Mouse (Mus musculus): ENCODE measurements around the gene Gm11037. TPM values are rescaled to one million over a fixed set of nuclear protein-coding genes. Genes with fewer than 3 reads are reported as not detected.

Gene Gm11037
- polyA plus RNA-seq, 1 experiment from 2014 or later = not detected

GRCm38 (mm10) chr2:131125157-131125963, 7.9 kb upstream of the Gm11037 start:
- Histone ChIP-seq H3K36me3 (ENCODE audit: control insufficient read depth, insufficient read depth, low read length) (no peaks in the 10 kb centered on the region), H3K4me2 (ENCODE audit: low read length) (no peak overlapping the region), H3K4me3 (ENCODE audit: low read depth, low read length) (no peak overlapping the region), H3K27ac (ENCODE audit: low read depth) (no peak overlapping the region), H3K27me3 (replicated peaks; ENCODE audit: control insufficient read depth, insufficient read depth, low read length) (no peaks in the 10 kb centered on the region), H3K9ac (ENCODE audit: low read length) (no peak overlapping the region), H3K9me3 (ENCODE audit: control insufficient read depth, low read length) (no peaks in the 10 kb centered on the region), H3K4me1 (replicated peaks; ENCODE audit: control insufficient read depth, insufficient read depth, low read length) (peaks cover 16% of the 10 kb centered on the region)
- WGBS = 87% methylated on average over 9 of the region's 9 CpGs
- DNase-seq (ENCODE audit: low spot score) = no peak
- no peak for ATAC-seq (replicated peaks; ENCODE audit: low FRiP score, low TSS enrichment, low read depth)

GRCm38 (mm10) chr2:131125964-131126815, 7.1 kb upstream of the Gm11037 start:
- no peak overlapping the region for H3K4me3 ChIP-seq (ENCODE audit: low read depth, low read length)
- DNase-seq (ENCODE audit: low spot score) (no peak), ATAC-seq (replicated peaks; ENCODE audit: low FRiP score, low TSS enrichment, low read depth) (no peak)
- H3K4me2 ChIP-seq (ENCODE audit: low read length) = peak overlapping the region; percentile 64; the same call in 1 of the 2 replicates
- H3K9me3 ChIP-seq (ENCODE audit: control insufficient read depth, low read length) = no peaks in the 10 kb centered on the region
- H3K27me3 ChIP-seq (replicated peaks; ENCODE audit: control insufficient read depth, insufficient read depth, low read length) = no peaks in the 10 kb centered on the region
- 50% methylated on average over 9 of the region's 9 CpGs for WGBS
- H3K9ac ChIP-seq (ENCODE audit: low read length) = peak overlapping the region; percentile 81; the same call in 1 of the 2 replicates
- H3K27ac ChIP-seq (ENCODE audit: low read depth) = no peak overlapping the region
- peaks cover 16% of the 10 kb centered on the region for H3K4me1 ChIP-seq (replicated peaks; ENCODE audit: control insufficient read depth, insufficient read depth, low read length)
- no peaks in the 10 kb centered on the region for H3K36me3 ChIP-seq (ENCODE audit: control insufficient read depth, insufficient read depth, low read length)

GRCm38 (mm10) chr2:131127161-131127730, 6.1 kb upstream of the Gm11037 start, which contains the start of gene Hspa12b:
TSS of gene Hspa12b (plus strand) at chr2:131127280.
- DNase-seq (ENCODE audit: low spot score) (peak; percentile 84), ATAC-seq (replicated peaks; ENCODE audit: low FRiP score, low TSS enrichment, low read depth) (peak; percentile 90)
- Histone ChIP-seq H3K4me2 (ENCODE audit: low read length) (peak within 1 kb of the TSS; percentile 64), H3K27ac (ENCODE audit: low read depth) (peak within 1 kb of the TSS; percentile 72), H3K9me3 (ENCODE audit: control insufficient read depth, low read length) (no peaks in the 10 kb centered on the region), H3K9ac (ENCODE audit: low read length) (peak within 1 kb of the TSS; percentile 81), H3K4me1 (replicated peaks; ENCODE audit: control insufficient read depth, insufficient read depth, low read length) (peaks cover 16% of the 10 kb centered on the region), H3K4me3 (ENCODE audit: low read depth, low read length) (peak within 1 kb of the TSS; percentile 58), H3K27me3 (replicated peaks; ENCODE audit: control insufficient read depth, insufficient read depth, low read length) (no peaks in the 10 kb centered on the region), H3K36me3 (ENCODE audit: control insufficient read depth, insufficient read depth, low read length) (0 out of 2 replicates have a peak, but pooled peaks cover 1% of the 10 kb centered on the region)
- under 1% methylated on average over 26 of the region's 28 CpGs for WGBS

DNA sequence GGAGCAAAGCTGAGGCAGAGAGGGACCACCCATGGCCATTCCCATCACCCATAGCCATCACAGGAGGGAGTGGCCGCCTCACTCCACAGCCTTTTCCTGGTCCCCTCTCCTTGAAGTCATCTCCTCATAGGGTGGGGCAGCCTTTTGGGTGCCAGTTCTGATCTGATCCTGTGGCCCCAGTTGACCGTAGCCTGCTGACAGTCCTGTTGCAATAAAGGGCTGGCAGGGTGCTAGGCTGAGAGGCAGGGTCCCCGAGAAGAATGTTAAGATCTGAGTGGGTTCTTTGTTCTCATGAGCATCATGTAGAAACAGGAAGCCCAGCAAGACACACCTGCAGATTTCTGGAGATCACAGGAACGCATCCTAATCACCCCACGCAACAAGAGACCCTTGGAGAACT, 5.1 kb upstream of the Gm11037 start:
- 0 out of 2 replicates have a peak, but pooled peaks cover 2% of the 10 kb centered on the region for H3K36me3 ChIP-seq (ENCODE audit: control insufficient read depth, insufficient read depth, low read length)
- no peaks in the 10 kb centered on the region for H3K9me3 ChIP-seq (ENCODE audit: control insufficient read depth, low read length)
- H3K9ac ChIP-seq (ENCODE audit: low read length) = peak overlapping the region; percentile 81; the same call in 1 of the 2 replicates
- ATAC-seq (replicated peaks; ENCODE audit: low FRiP score, low TSS enrichment, low read depth) (no peak), DNase-seq (ENCODE audit: low spot score) (no peak)
- H3K27ac ChIP-seq (ENCODE audit: low read depth) = no peak overlapping the region
- peak overlapping the region; percentile 64 for H3K4me2 ChIP-seq (ENCODE audit: low read length)
- H3K27me3 ChIP-seq (replicated peaks; ENCODE audit: control insufficient read depth, insufficient read depth, low read length) = no peaks in the 10 kb centered on the region
- 77% methylated on average over 5 of the region's 5 CpGs for WGBS
- peaks cover 16% of the 10 kb centered on the region for H3K4me1 ChIP-seq (replicated peaks; ENCODE audit: control insufficient read depth, insufficient read depth, low read length)
- H3K4me3 ChIP-seq (ENCODE audit: low read depth, low read length) = peak overlapping the region; percentile 58

DNA sequence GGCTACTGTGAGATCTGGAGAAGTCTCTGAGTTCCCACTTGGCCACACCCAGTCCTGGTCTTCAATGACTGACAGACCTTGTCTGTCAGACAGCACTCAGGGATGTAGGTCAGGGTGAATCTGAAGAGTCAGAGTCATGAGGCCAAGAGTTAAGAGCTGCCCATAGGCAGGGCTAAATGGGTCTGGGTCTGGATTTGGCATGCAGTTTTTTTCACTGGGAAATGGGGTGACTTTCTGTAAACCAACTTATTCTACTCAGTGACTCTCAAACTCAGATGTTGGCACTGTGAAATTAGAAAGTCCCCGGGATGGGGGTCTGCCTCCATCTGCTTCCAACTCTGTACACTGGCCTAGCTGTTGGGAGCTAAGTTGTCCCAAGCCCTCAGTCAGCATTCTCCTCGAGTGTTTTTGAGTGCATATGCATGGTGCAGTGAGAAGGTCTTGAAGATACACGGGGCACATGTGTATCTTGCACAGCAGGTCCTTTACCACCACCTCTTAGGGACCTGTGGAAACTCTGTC, 4.6 kb upstream of the Gm11037 start:
- ATAC-seq (replicated peaks; ENCODE audit: low FRiP score, low TSS enrichment, low read depth) (no peak), DNase-seq (ENCODE audit: low spot score) (no peak)
- H3K9ac ChIP-seq (ENCODE audit: low read length) = no peak overlapping the region
- peak overlapping the region; percentile 64 for H3K4me2 ChIP-seq (ENCODE audit: low read length)
- H3K4me1 ChIP-seq (replicated peaks; ENCODE audit: control insufficient read depth, insufficient read depth, low read length) = peaks cover 16% of the 10 kb centered on the region
- 0 out of 2 replicates have a peak, but pooled peaks cover 2% of the 10 kb centered on the region for H3K36me3 ChIP-seq (ENCODE audit: control insufficient read depth, insufficient read depth, low read length)
- no peak overlapping the region for H3K4me3 ChIP-seq (ENCODE audit: low read depth, low read length)
- H3K27ac ChIP-seq (ENCODE audit: low read depth) = no peak overlapping the region
- no peaks in the 10 kb centered on the region for H3K9me3 ChIP-seq (ENCODE audit: control insufficient read depth, low read length)
- WGBS = 75% methylated on average over 3 of the region's 3 CpGs
- H3K27me3 ChIP-seq (replicated peaks; ENCODE audit: control insufficient read depth, insufficient read depth, low read length) = no peaks in the 10 kb centered on the region

DNA sequence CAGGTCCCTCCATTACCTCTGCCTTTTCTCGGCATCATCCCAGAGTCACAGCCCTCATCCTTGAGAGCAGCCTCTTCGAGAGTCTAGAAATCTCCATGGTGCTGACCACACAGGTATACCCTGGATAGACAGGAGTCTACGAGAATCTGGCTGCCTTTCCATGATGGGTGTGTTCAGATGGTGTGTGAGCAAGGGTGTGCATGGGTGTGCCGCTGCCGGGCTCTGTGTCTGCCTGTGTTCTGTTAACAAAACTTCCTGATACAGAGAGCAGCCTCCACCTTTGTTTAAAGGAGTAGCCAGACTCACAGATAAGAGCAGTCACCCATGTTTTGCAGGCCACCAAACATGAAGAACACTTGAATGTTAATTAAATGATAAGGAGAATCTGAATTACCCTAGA, 3.5 kb upstream of the Gm11037 start:
- 57% methylated on average over 5 of the region's 5 CpGs for WGBS
- Histone ChIP-seq H3K4me3 (ENCODE audit: low read depth, low read length) (no peak overlapping the region), H3K4me2 (ENCODE audit: low read length) (no peak overlapping the region), H3K27me3 (replicated peaks; ENCODE audit: control insufficient read depth, insufficient read depth, low read length) (no peaks in the 10 kb centered on the region), H3K9me3 (ENCODE audit: control insufficient read depth, low read length) (no peaks in the 10 kb centered on the region), H3K27ac (ENCODE audit: low read depth) (no peak overlapping the region), H3K4me1 (replicated peaks; ENCODE audit: control insufficient read depth, insufficient read depth, low read length) (peaks cover 16% of the 10 kb centered on the region), H3K9ac (ENCODE audit: low read length) (no peak overlapping the region), H3K36me3 (ENCODE audit: control insufficient read depth, insufficient read depth, low read length) (peaks cover 12% of the 10 kb centered on the region; the same call in 1 of the 2 replicates)
- no peak for ATAC-seq (replicated peaks; ENCODE audit: low FRiP score, low TSS enrichment, low read depth)
- DNase-seq (ENCODE audit: low spot score) = no peak

GRCm38 (mm10) chr2:131130849-131131248, 2.4 kb upstream of the Gm11037 start:
- Histone ChIP-seq H3K36me3 (ENCODE audit: control insufficient read depth, insufficient read depth, low read length) (peaks cover 16% of the 10 kb centered on the region; the same call in 1 of the 2 replicates), H3K27me3 (replicated peaks; ENCODE audit: control insufficient read depth, insufficient read depth, low read length) (no peaks in the 10 kb centered on the region), H3K9me3 (ENCODE audit: control insufficient read depth, low read length) (no peaks in the 10 kb centered on the region), H3K4me2 (ENCODE audit: low read length) (no peak overlapping the region), H3K27ac (ENCODE audit: low read depth) (no peak overlapping the region), H3K4me3 (ENCODE audit: low read depth, low read length) (no peak overlapping the region), H3K9ac (ENCODE audit: low read length) (no peak overlapping the region), H3K4me1 (replicated peaks; ENCODE audit: control insufficient read depth, insufficient read depth, low read length) (peaks cover 16% of the 10 kb centered on the region)
- no peak for DNase-seq (ENCODE audit: low spot score)
- 76% methylated on average over 2 of the region's 2 CpGs for WGBS
- no peak for ATAC-seq (replicated peaks; ENCODE audit: low FRiP score, low TSS enrichment, low read depth)

Measured in intestine, embryonic 14.5 days (tissue).